Mouse (Mus musculus) brain, embryonic 14.5 days (tissue): ENCODE measurements around the gene Adam12.

ENCODE experiments used
- CTCF ChIP-seq: fragments of 200-500 bp; IDR thresholded peaks from 2 replicates; pipeline ENCODE4 v1.5.1; 2012; ENCODE audit warnings: inconsistent platforms, mild to moderate bottlenecking, moderate library complexity, borderline replicate concordance; ENCODE audit not compliant: insufficient read depth, insufficient read length; ENCODE audit errors: extremely low read depth
- POLR2A ChIP-seq: fragments of 200-500 bp; IDR thresholded peaks from 2 replicates; pipeline ENCODE4 v1.6.1; 2012; ENCODE audit warnings: mild to moderate bottlenecking, inconsistent platforms, borderline replicate concordance; ENCODE audit not compliant: poor library complexity, insufficient read depth, insufficient read length, severe bottlenecking; ENCODE audit errors: extremely low read depth

- TF ChIP-seq POLR2A, result no peak
- no peak for TF ChIP-seq CTCF
Observed at GRCm38 (mm10) chr7:133920724-133921123, 311.2 kb downstream of the Adam12 start.
